Mouse (Mus musculus): Measurements from ENCODE around the gene Zfp36l1.

DNA sequence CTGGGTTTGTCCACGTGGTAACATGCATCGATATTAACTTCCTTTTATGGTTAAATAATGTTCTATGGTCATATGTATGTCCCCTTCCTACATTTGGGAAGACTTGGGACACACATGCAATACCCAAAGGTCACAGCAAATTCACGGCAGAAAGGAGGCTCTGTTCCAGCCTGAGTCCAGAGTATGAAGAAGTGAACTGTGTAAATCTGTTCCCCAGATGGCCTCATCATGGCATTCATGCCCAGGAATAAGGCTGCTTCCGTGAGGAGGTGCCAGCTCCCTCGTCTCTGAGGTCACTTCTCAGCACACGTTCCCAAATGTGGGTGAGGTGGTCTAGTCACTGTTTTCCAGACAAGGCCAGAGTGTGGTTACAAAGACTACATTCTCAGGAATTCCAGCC is 24.4 kb upstream of the Zfp36l1 start:
- TF ChIP-seq POLR2A (IDR thresholded peaks at IDR 0.05; ENCODE audit: extremely low read depth, insufficient read depth, low read length) = no peak
- no peak for TF ChIP-seq CTCF (IDR thresholded peaks at IDR 0.05; ENCODE audit: extremely low read depth, insufficient read depth, low read length)

Measured in cortical plate, adult 2 months (tissue).